Mouse (Mus musculus) heart, embryonic 11.5 days (tissue): ENCODE measurements at regions not wholly inside any gene's neighbourhood (a gene's known extent, or its start where the extent isn't known, plus 50 kb on each side); places are given as distances from the start of the nearest gene placed in this dataset.

Experiments
- ATAC-seq: fragments of 200-750 bp; cut with Nextera tagmentation; replicated peaks from 2 replicates; pipeline ENCODE4 v1.8.0; 2017; ENCODE audit warnings: moderate library complexity; ENCODE audit not compliant: insufficient number of reproducible peaks, low FRiP score, low TSS enrichment
- H3K27ac ChIP-seq: fragments of 300-500 bp; sonication (generic); 2 replicates; pipeline ENCODE4 v1.5.1; 2014; ENCODE audit warnings: mild to moderate bottlenecking, low read depth, low read length
- H3K27me3 ChIP-seq: fragments of 300-500 bp; sonication (generic); 2 replicates; pipeline ENCODE4 v1.6.1; 2014; ENCODE audit warnings: mild to moderate bottlenecking, low read length, mixed read lengths; ENCODE audit not compliant: control insufficient read depth, insufficient read depth
- H3K36me3 ChIP-seq: fragments of 300-500 bp; sonication (generic); 2 replicates; pipeline ENCODE4 v1.6.1; 2014; ENCODE audit warnings: mild to moderate bottlenecking, low read length, moderate library complexity, mixed read lengths; ENCODE audit not compliant: control insufficient read depth, insufficient read depth
- H3K4me1 ChIP-seq: fragments of 300-500 bp; sonication (generic); 2 replicates; pipeline ENCODE4 v1.6.1; 2014; ENCODE audit warnings: low read length; ENCODE audit not compliant: control insufficient read depth, insufficient read depth
- H3K4me2 ChIP-seq: fragments of 300-500 bp; sonication (generic); 2 replicates; pipeline ENCODE4 v1.6.1; 2014; ENCODE audit warnings: mild to moderate bottlenecking, moderate library complexity
- H3K4me3 ChIP-seq: fragments of 300-500 bp; sonication (generic); 2 replicates; pipeline ENCODE4 v1.5.1; 2014; ENCODE audit warnings: low read depth, low read length
- H3K9ac ChIP-seq: fragments of 300-500 bp; sonication (generic); 2 replicates; pipeline ENCODE4 v1.6.1; 2014; ENCODE audit warnings: mild to moderate bottlenecking, low read depth, low read length, moderate library complexity
- H3K9me3 ChIP-seq: fragments of 300-500 bp; sonication (generic); replicated peaks from 2 replicates; pipeline ENCODE4 v1.6.1; 2016; ENCODE audit warnings: low read length; ENCODE audit not compliant: control insufficient read depth
- WGBS: fragments of 180-500 bp; shearing (Covaris S2); extraction: QIAGEN DNeasy Blood & Tissue Kit; methylation state at CpG from one replicate; pipeline ENCODE4 v1.1.7; 2014; ENCODE audit not compliant: insufficient replicate concordance; 5-methylcytosine and 5-hydroxymethylcytosine counted together

DNA sequence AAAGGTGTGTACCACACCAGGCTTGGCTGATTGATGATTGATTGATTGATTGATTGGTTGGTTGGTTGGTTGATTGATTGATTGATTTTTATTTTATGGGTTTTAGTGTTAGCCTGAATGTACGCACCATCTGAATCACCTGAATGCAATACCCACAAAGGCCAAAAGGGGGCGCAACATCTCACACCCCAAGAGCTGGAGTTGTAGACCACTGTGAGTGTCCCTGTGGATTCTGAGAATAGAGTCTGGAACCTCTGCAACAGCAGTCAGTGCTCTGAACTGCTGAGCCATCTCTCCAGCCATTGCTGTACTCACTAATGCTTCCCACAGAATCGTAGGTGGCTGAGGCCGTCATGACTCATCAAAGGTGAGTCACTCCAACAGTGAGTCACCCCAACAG is 109.4 kb upstream of the Foxb1 start:
- Histone ChIP-seq H3K4me3 (no peak overlapping the region), H3K27ac (no peak overlapping the region), H3K4me1 (no peaks in the 10 kb centered on the region), H3K9me3 (no peaks in the 10 kb centered on the region), H3K27me3 (no peaks in the 10 kb centered on the region), H3K4me2 (no peak overlapping the region), H3K9ac (no peak overlapping the region), H3K36me3 (no peaks in the 10 kb centered on the region)
- no peak for ATAC-seq
- WGBS: 75% methylated on average over 4 of the region's 4 CpGs

DNA sequence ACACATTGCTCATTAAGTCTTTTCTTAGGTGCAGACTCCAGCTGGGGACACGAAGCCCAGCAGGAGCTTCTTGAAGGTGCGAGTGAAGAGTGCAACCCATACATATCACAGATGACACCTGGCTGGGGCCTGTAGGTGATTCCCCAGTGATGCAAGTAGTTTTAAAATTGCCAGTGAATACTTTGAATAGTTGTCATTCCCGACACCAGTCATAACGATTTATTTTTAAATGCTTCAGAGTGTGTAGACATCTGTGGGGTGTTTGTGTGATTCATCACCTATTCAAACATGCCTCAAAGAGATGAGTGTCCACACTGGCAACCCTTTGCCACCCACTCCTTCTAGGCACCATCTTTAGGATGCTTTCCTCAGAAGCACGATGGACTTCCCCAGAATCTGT is 102.9 kb upstream of the Bnip2 start:
- Histone ChIP-seq H3K27ac (no peak overlapping the region), H3K4me1 (no peaks in the 10 kb centered on the region), H3K27me3 (no peaks in the 10 kb centered on the region), H3K4me3 (no peak overlapping the region), H3K36me3 (no peaks in the 10 kb centered on the region), H3K4me2 (no peak overlapping the region), H3K9me3 (no peaks in the 10 kb centered on the region), H3K9ac (no peak overlapping the region)
- 50% methylated on average over 5 of the region's 5 CpGs for WGBS
- ATAC-seq: no peak

DNA sequence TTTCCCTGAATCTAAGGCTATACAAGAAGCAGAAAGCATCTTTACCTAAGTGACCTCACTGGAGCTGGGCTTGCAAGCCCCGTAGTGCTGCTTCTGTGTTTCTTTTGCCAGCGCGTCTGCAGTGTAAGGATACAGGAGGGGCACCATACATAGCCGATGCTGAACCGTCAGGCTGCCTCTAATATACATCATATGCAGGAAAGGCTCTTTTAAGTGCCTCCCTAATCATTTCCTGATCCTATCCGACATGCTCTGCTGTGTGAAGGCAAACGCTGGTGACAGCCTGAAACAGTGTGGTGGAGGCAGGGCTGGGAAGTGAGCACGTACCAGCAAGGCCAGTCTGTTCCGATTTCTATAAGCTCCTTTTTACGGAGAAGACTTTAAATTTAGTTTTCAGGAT is 91.2 kb upstream of the Bnip2 start:
- Histone ChIP-seq H3K9me3 (no peaks in the 10 kb centered on the region), H3K4me3 (no peak overlapping the region), H3K4me1 (no peaks in the 10 kb centered on the region), H3K27me3 (peaks cover 3% of the 10 kb centered on the region; the same call in 1 of the 2 replicates), H3K36me3 (no peaks in the 10 kb centered on the region), H3K27ac (no peak overlapping the region), H3K9ac (no peak overlapping the region), H3K4me2 (no peak overlapping the region)
- no peak for ATAC-seq
- WGBS: 58% methylated on average over 10 of the region's 10 CpGs

DNA sequence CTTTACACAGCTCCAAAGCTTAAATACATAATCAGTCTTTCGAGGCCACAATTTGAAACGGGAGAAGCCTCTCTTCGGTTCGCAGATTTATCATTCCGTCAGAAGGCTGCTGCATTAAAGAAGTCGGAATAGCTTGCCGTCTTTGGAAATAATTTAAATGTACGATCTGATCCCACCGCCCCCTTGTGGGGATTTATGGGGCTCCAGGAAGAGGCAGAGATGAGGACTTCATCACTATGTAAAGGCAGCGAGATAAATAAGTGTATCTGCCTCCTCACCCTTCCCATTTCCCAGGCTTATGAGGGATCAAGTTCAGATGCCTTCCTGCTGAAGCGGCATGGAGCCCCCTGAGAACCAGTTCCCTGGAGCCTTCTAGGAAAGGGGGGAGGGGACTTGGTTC is 89.9 kb upstream of the Bnip2 start:
- Histone ChIP-seq H3K27me3 (peaks cover 3% of the 10 kb centered on the region; the same call in 1 of the 2 replicates), H3K4me3 (no peak overlapping the region), H3K9me3 (no peaks in the 10 kb centered on the region), H3K9ac (no peak overlapping the region), H3K4me2 (no peak overlapping the region; the same call in 1 of the 2 replicates), H3K4me1 (no peaks in the 10 kb centered on the region), H3K27ac (no peak overlapping the region), H3K36me3 (no peaks in the 10 kb centered on the region)
- no peak for ATAC-seq
- WGBS: 32% methylated on average over 11 of the region's 11 CpGs

DNA sequence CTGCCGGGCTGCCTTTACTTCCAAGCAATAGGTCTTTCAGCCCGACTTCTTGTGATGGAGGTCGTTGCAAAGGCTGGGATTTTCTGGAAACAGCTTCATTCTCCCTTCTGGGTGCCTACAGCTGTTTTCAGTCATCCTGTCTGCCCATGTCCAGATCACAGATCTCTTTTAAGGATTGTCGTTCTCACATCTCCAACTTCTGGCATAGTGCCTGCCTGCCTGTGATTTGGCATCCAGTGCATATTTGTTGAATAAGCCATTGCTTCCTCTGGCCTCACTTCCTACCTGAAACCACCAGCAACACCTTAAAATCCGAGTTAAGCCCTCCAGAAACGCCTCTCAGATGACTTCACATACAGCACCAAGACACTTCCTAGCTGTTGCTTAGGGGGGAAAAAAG is 88.4 kb upstream of the Bnip2 start:
- ATAC-seq: no peak
- no peak overlapping the region for H3K27ac ChIP-seq
- H3K4me1 ChIP-seq: no peaks in the 10 kb centered on the region
- H3K4me2 ChIP-seq: no peak overlapping the region
- no peak overlapping the region for H3K4me3 ChIP-seq
- H3K36me3 ChIP-seq: no peaks in the 10 kb centered on the region
- 56% methylated on average over 6 of the region's 6 CpGs for WGBS
- H3K9me3 ChIP-seq: no peaks in the 10 kb centered on the region
- peaks cover 3% of the 10 kb centered on the region; the same call in 1 of the 2 replicates for H3K27me3 ChIP-seq
- H3K9ac ChIP-seq: no peak overlapping the region

DNA sequence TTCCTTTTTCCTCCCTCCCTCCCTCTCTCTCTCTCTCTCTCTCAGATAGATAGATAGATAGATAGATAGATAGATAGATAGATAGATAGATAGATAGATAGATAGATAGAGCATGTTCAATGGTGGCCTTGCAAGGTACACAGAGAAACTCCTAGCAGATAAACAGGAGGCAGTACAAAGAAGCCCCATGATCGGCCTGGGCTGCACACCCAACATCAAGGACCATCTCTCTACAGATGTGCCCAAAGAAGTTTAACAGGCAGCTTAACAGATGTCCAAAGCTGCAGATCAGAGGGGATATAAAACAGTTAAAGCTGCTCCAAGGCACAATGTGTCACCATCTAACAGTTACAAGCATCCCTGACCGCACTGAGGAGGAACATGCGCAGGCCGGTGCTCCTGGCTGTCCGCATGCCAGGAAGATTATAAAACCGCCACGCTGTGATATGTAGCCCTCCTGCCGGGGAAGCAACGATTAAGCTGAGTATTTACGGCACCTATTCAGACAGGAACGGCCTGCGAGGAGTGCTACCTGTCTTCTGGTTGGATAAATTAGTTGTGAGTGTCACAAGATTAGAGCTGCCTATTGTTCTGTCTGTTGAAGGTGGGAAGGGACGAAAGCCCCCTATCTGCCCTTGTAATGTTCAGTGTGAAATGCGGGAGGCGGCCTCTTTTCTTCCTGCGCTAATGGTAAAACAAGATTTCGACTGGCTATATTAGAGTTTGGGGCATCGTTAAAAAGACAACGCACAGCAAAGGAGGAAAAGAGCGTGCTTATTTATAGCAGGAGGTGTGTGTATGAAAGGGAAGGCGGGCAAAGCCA is 81.9 kb upstream of the Bnip2 start:
- H3K9me3 ChIP-seq: no peaks in the 10 kb centered on the region
- ATAC-seq: no peak
- no peak overlapping the region for H3K9ac ChIP-seq
- H3K36me3 ChIP-seq: no peaks in the 10 kb centered on the region
- H3K4me1 ChIP-seq: no peaks in the 10 kb centered on the region
- 0 out of 2 replicates have a peak, but pooled peaks cover 4% of the 10 kb centered on the region for H3K27me3 ChIP-seq
- no peak overlapping the region for H3K27ac ChIP-seq
- 0 out of 2 replicates have a peak overlapping the region, but pooled peaks have one; percentile 10 for H3K4me3 ChIP-seq
- WGBS: 34% methylated on average over 21 of the region's 21 CpGs
- peak overlapping the region; percentile 52 for H3K4me2 ChIP-seq

GRCm38 (mm10) chr9:69910621-69911020 is 78.6 kb upstream of the Bnip2 start:
- H3K9me3 ChIP-seq: no peaks in the 10 kb centered on the region
- WGBS: 66% methylated on average over 4 of the region's 4 CpGs
- no peaks in the 10 kb centered on the region for H3K4me1 ChIP-seq

DNA sequence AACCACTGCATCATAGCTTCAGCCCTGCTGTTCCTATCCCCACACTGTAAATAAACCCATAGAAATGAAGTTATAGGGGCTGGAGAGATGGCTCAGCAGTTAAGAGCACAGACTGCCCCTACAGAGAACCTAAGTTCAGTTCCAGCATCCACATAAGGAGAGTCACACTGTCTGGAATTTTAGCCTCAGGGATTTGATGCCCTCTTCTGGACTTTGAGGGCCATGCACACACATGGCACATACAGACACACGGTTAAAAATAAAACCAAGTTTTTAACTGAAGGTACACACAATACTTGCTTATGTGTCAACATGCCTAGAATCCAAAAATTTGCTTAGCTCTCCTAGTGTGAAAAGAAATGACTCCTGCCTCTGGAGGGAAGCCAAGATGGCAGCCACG is 61.1 kb upstream of the Bnip2 start:
- Histone ChIP-seq H3K36me3 (no peaks in the 10 kb centered on the region), H3K27ac (no peak overlapping the region), H3K4me2 (no peak overlapping the region), H3K9me3 (no peaks in the 10 kb centered on the region), H3K27me3 (no peaks in the 10 kb centered on the region), H3K9ac (no peak overlapping the region), H3K4me3 (no peak overlapping the region), H3K4me1 (no peaks in the 10 kb centered on the region)
- 72% methylated on average over 2 of the region's 2 CpGs for WGBS
- no peak for ATAC-seq

More at GRCm38 (mm10) chr9:69910621-69911020, 78.6 kb upstream of the Bnip2 start:
- Histone ChIP-seq H3K36me3 (no peaks in the 10 kb centered on the region), H3K27ac (no peak overlapping the region), H3K4me3 (no peak overlapping the region), H3K27me3 (0 out of 2 replicates have a peak, but pooled peaks cover 4% of the 10 kb centered on the region), H3K9ac (no peak overlapping the region), H3K4me2 (no peak overlapping the region)
- no peak for ATAC-seq

DNA sequence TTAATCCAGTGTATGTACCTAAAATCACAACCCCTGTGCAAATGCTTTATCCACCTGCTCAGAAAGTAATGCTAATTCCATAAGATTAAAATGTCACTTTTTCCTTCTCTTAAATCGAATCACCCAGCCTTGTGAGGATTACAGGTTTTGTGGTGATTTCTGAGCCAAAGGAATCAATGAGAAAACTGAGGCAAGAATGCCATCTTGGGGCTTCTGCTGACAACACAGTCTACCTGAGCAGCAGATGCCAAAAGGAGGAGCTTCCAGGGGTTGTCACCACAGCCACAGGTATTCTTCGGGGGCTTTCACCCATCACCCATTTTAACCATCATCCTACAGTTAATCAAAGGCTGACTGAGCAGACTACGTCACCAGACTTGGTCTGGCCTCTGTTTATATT is 51.4 kb upstream of the Bnip2 start:
- Histone ChIP-seq H3K9me3 (no peaks in the 10 kb centered on the region), H3K4me1 (no peaks in the 10 kb centered on the region), H3K4me2 (no peak overlapping the region), H3K4me3 (no peak overlapping the region), H3K9ac (no peak overlapping the region), H3K27ac (no peak overlapping the region), H3K27me3 (no peaks in the 10 kb centered on the region), H3K36me3 (no peaks in the 10 kb centered on the region)
- ATAC-seq: no peak
- WGBS: 71% methylated on average over 3 of the region's 3 CpGs
